Mouse (Mus musculus): Measurements from ENCODE around the gene Inafm1. TPM values are rescaled to one million over a fixed set of nuclear protein-coding genes. Genes with fewer than 3 reads are reported as not detected.
"Not testable (repeated sequence)": the region's sequence is repeated elsewhere in the genome, so short reads cannot be mapped to it uniquely, and the experiment has no call there.

The Inafm1 gene
- polyA plus RNA-seq, 1 experiment from 2014 or later: 24.8 TPM

- no peak overlapping the region for H3K4me3 ChIP-seq
- H3K27me3 ChIP-seq: no peaks in the 10 kb centered on the region
- H3K9ac ChIP-seq: no peak overlapping the region
- no peaks in the 10 kb centered on the region for H3K4me1 ChIP-seq
- no peak overlapping the region for H3K4me2 ChIP-seq (replicated peaks)
- H3K27ac ChIP-seq: no peak overlapping the region
- ATAC-seq (ENCODE audit: insufficient number of reproducible peaks, insufficient read depth, low FRiP score, low TSS enrichment): no peak
- WGBS: 88% methylated on average over 11 of the region's 11 CpGs
- no peaks in the 10 kb centered on the region for H3K9me3 ChIP-seq
- no peaks in the 10 kb centered on the region for H3K36me3 ChIP-seq
Observed at GRCm38 (mm10) chr7:16257830-16258229, 15.6 kb downstream of the Inafm1 start.

- ATAC-seq (ENCODE audit: insufficient number of reproducible peaks, insufficient read depth, low FRiP score, low TSS enrichment): not testable (repeated sequence)
Observed at GRCm38 (mm10) chr7:16255963-16256362, 17.5 kb downstream of the Inafm1 start.

DNA sequence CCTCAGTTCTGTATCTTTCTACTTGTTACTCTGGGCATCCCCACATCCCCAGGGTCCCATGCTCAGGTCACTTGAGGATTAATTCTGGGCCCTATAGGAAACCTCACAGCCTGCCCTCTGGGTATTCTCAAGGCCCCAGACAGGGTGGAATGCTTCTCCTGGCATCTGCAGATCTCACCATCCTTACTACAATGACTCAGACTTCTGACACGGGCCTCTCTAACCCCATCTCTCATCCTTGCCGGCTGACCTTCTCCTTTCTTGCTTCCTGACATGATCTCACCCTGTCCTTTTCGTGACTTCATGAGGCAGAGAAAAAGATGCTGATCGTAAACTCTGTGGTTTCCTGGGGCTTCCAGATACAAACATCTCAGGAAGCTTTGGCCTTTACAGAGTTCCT is 19.2 kb downstream of the Inafm1 start:
- Histone ChIP-seq H3K27ac (no peak overlapping the region), H3K9ac (no peak overlapping the region), H3K4me2 (replicated peaks) (no peak overlapping the region), H3K9me3 (no peaks in the 10 kb centered on the region), H3K4me1 (no peaks in the 10 kb centered on the region), H3K4me3 (no peak overlapping the region), H3K27me3 (no peaks in the 10 kb centered on the region), H3K36me3 (no peaks in the 10 kb centered on the region)
- WGBS: 63% methylated on average over 4 of the region's 4 CpGs
- ATAC-seq (ENCODE audit: insufficient number of reproducible peaks, insufficient read depth, low FRiP score, low TSS enrichment): no peak

More at GRCm38 (mm10) chr7:16255963-16256362, 17.5 kb downstream of the Inafm1 start:
- WGBS: 84% methylated on average over 4 of the region's 4 CpGs
- not testable (repeated sequence) for H3K9me3 ChIP-seq; H3K4me2 ChIP-seq (replicated peaks); H3K27me3 ChIP-seq; H3K9ac ChIP-seq; H3K36me3 ChIP-seq; H3K4me1 ChIP-seq; H3K27ac ChIP-seq; H3K4me3 ChIP-seq

DNA sequence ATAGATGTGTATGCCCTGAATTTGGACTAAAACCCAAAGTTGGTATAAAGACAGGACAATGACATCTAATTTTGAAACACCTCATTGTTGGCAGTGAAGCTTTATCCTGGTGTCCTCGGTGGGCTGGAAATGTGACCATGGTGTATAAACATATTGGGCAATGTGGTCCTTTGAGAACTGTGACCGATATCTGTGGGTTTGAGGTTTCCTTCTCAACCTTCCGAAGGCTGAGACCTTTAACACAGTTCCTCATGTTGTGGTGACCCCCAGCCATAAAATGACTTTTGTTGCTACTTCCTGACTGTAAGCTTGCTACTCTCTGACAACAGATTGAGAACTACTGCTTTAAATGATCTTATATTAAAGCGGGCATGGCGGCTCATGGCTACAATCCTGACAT is 22.7 kb downstream of the Inafm1 start:
- ATAC-seq (ENCODE audit: insufficient number of reproducible peaks, insufficient read depth, low FRiP score, low TSS enrichment): no peak
- H3K4me3 ChIP-seq: no peak overlapping the region
- no peaks in the 10 kb centered on the region for H3K27me3 ChIP-seq
- no peak overlapping the region for H3K9ac ChIP-seq
- H3K4me2 ChIP-seq (replicated peaks): no peak overlapping the region
- no peak overlapping the region for H3K27ac ChIP-seq
- H3K36me3 ChIP-seq: no peaks in the 10 kb centered on the region
- H3K4me1 ChIP-seq: no peaks in the 10 kb centered on the region
- H3K9me3 ChIP-seq: no peaks in the 10 kb centered on the region
- 81% methylated on average over 5 of the region's 5 CpGs for WGBS

- no peaks in the 10 kb centered on the region for H3K4me1 ChIP-seq
- H3K36me3 ChIP-seq: no peaks in the 10 kb centered on the region
- no peaks in the 10 kb centered on the region for H3K27me3 ChIP-seq
- H3K4me2 ChIP-seq (replicated peaks): no peak overlapping the region
- H3K9me3 ChIP-seq: no peaks in the 10 kb centered on the region
- H3K27ac ChIP-seq: no peak overlapping the region
- H3K4me3 ChIP-seq: no peak overlapping the region
- H3K9ac ChIP-seq: no peak overlapping the region
- WGBS: 65% methylated on average over 1 of the region's 4 CpGs
- ATAC-seq (ENCODE audit: insufficient number of reproducible peaks, insufficient read depth, low FRiP score, low TSS enrichment): no peak
Observed at GRCm38 (mm10) chr7:16245958-16246357, 27.5 kb downstream of the Inafm1 start.

DNA sequence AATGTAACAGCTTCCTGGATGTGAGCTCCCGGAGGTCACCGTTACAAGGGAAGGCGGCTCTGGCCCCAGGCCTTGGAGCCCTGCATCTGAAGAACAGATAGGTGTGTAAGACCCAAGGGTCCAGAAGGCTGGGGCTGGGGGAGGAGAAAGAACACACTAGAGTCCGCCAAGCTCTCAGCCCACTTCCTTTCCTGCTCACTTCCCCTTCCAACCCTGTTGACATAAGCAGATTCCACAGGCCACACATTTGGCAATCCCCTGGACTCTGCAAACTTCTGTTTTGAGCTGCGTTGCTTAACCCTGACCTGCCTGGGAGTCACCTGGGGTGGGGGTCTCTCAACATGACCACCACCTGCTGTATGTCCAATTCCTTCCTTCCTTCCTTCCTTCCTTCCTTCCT is 29.4 kb downstream of the Inafm1 start, which contains the start of gene C5ar2:
Gene C5ar2 (minus strand): TSS at position 88 of the 400 bp plus-strand sequence.
- H3K36me3 ChIP-seq: no peaks in the 10 kb centered on the region
- no peak within 1 kb of the TSS for H3K4me2 ChIP-seq (replicated peaks)
- no peaks in the 10 kb centered on the region for H3K27me3 ChIP-seq
- no peak within 1 kb of the TSS for H3K4me3 ChIP-seq
- no peaks in the 10 kb centered on the region for H3K9me3 ChIP-seq
- no peaks in the 10 kb centered on the region for H3K4me1 ChIP-seq
- ATAC-seq (ENCODE audit: insufficient number of reproducible peaks, insufficient read depth, low FRiP score, low TSS enrichment): no peak
- no peak within 1 kb of the TSS for H3K9ac ChIP-seq
- WGBS: 72% methylated on average over 5 of the region's 5 CpGs
- H3K27ac ChIP-seq: no peak within 1 kb of the TSS

DNA sequence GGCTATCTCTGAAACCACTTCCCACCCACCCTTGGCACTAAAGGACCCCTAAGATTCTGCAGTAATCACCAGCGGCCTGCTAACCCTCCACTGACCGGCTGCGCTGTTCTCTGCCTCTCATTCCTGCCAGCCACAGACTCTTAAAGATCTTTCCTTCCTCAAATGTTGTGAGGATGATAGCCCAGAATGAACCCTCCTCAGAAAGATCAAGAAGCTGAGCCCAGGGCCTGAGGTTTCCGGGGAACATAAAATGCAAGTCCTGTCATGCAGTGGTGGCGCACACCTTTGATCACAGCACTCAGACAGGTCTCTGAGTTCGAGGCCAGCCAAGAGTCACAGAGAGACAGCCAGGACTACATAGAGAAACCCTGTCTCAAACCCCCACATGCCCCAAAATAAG is 31.2 kb downstream of the Inafm1 start:
- Histone ChIP-seq H3K4me3 (no peak overlapping the region), H3K36me3 (no peaks in the 10 kb centered on the region), H3K4me2 (replicated peaks) (no peak overlapping the region), H3K4me1 (no peaks in the 10 kb centered on the region), H3K27me3 (no peaks in the 10 kb centered on the region), H3K27ac (no peak overlapping the region), H3K9ac (no peak overlapping the region), H3K9me3 (no peaks in the 10 kb centered on the region)
- ATAC-seq (ENCODE audit: insufficient number of reproducible peaks, insufficient read depth, low FRiP score, low TSS enrichment): no peak
- WGBS: 83% methylated on average over 6 of the region's 6 CpGs

GRCm38 (mm10) chr7:16241787-16242186 is 31.6 kb downstream of the Inafm1 start:
- Histone ChIP-seq H3K4me2 (replicated peaks) (no peak overlapping the region), H3K27ac (no peak overlapping the region), H3K4me3 (no peak overlapping the region), H3K36me3 (no peaks in the 10 kb centered on the region), H3K4me1 (no peaks in the 10 kb centered on the region), H3K9me3 (no peaks in the 10 kb centered on the region), H3K9ac (no peak overlapping the region), H3K27me3 (no peaks in the 10 kb centered on the region)
- no peak for ATAC-seq (ENCODE audit: insufficient number of reproducible peaks, insufficient read depth, low FRiP score, low TSS enrichment)
- WGBS: 37% methylated on average over 11 of the region's 11 CpGs

DNA sequence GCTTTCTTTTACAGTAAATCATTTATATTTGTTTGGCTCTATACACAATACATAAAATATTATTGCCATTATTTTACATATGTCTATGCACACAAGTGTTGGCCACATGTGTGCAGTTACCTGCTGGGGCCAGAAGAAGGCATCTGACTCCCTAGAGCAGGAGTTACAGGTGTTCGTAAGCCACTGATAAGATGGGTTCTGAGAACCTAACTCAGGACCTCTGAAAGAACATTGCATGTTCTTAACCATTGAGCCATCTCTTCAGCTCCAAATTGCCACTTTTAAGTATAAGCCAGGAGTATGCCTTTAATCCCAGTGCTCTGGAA is 32.5 kb downstream of the Inafm1 start:
- WGBS: 92% methylated on average over 1 of the region's 1 CpGs
- no peak for ATAC-seq (ENCODE audit: insufficient number of reproducible peaks, insufficient read depth, low FRiP score, low TSS enrichment)

DNA sequence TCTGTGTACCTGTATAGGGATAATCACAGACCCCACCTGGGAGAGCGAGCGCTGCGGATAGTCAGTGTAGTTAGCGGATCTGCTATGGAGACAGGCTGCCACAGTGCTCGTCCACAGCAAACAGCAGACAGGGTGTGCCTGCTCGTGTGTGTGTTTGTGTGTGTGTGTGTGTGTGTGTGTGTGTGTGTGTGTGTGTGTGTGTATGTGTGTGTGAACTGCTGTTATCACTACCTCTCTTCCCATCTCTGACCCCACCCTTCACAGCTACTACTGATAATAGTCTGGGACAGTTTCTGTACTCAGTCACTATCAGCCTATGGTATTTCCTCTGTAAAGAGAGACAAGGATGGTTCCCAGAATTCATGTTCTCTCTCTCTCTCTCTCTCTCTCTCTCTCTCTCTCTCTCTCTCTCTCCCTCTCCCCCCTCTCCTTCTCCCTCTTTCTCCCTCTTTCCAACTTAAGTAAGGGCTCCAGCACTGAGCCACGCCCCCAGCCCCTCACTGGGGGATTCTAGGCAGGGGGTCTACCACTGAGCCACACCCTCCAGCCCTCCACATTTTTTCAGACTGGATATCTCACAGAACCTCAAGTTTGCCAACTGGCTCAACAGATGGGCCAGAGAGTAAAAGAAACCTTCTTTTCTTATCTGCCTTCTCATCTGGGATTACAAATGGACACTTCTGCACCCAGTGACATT is 33.0 kb downstream of the Inafm1 start:
- Histone ChIP-seq H3K9me3 (no peaks in the 10 kb centered on the region), H3K36me3 (no peaks in the 10 kb centered on the region), H3K4me2 (replicated peaks) (no peak overlapping the region), H3K9ac (no peak overlapping the region), H3K4me1 (no peaks in the 10 kb centered on the region), H3K27ac (no peak overlapping the region), H3K4me3 (no peak overlapping the region), H3K27me3 (no peaks in the 10 kb centered on the region)
- WGBS: 79% methylated on average over 7 of the region's 7 CpGs
- ATAC-seq (ENCODE audit: insufficient number of reproducible peaks, insufficient read depth, low FRiP score, low TSS enrichment): no peak

More for the DNA sequence above, 32.5 kb downstream of the Inafm1 start:
- Histone ChIP-seq H3K9me3 (no peaks in the 10 kb centered on the region), H3K36me3 (no peaks in the 10 kb centered on the region), H3K27ac (no peak overlapping the region), H3K4me3 (no peak overlapping the region), H3K4me2 (replicated peaks) (no peak overlapping the region), H3K27me3 (no peaks in the 10 kb centered on the region), H3K9ac (no peak overlapping the region), H3K4me1 (no peaks in the 10 kb centered on the region)

- no peak for ATAC-seq (ENCODE audit: insufficient number of reproducible peaks, insufficient read depth, low FRiP score, low TSS enrichment)
- WGBS: 54% methylated on average over 9 of the region's 9 CpGs
Observed at GRCm38 (mm10) chr7:16239554-16239997, 33.8 kb downstream of the Inafm1 start.

GRCm38 (mm10) chr7:16229869-16230268 is 43.5 kb downstream of the Inafm1 start:
- ATAC-seq (ENCODE audit: insufficient number of reproducible peaks, insufficient read depth, low FRiP score, low TSS enrichment): no peak
- no peaks in the 10 kb centered on the region for H3K36me3 ChIP-seq
- H3K27me3 ChIP-seq: no peaks in the 10 kb centered on the region
- 0 out of 2 replicates have a peak, but pooled peaks cover 2% of the 10 kb centered on the region for H3K4me1 ChIP-seq
- no peak overlapping the region for H3K9ac ChIP-seq
- 0 out of 2 replicates have a peak, but pooled peaks cover 10% of the 10 kb centered on the region for H3K9me3 ChIP-seq
- no peak overlapping the region for H3K4me3 ChIP-seq
- H3K4me2 ChIP-seq (replicated peaks): no peak overlapping the region
- 13% methylated on average over 5 of the region's 5 CpGs for WGBS
- no peak overlapping the region for H3K27ac ChIP-seq

More at GRCm38 (mm10) chr7:16239554-16239997, 33.8 kb downstream of the Inafm1 start:
- Histone ChIP-seq H3K4me1 (no peaks in the 10 kb centered on the region), H3K27me3 (no peaks in the 10 kb centered on the region), H3K4me3 (no peak overlapping the region), H3K36me3 (no peaks in the 10 kb centered on the region), H3K27ac (no peak overlapping the region), H3K4me2 (replicated peaks) (no peak overlapping the region), H3K9ac (no peak overlapping the region), H3K9me3 (no peaks in the 10 kb centered on the region)

Data from embryonic facial prominence, embryonic 12.5 days (tissue).